Mouse (Mus musculus) embryonic facial prominence, embryonic 14.5 days (tissue): ENCODE results near the gene Ptk7. TPM values are rescaled to one million over a fixed set of nuclear protein-coding genes. Genes with fewer than 3 reads are reported as not detected.

Experiments
- ATAC-seq: fragments of 200-750 bp; cut with Nextera tagmentation; 2 replicates; pipeline ENCODE4 v1.8.0; 2017; ENCODE audit warnings: low read depth, moderate number of reproducible peaks, moderate TSS enrichment
- DNase-seq: peaks from one replicate; pipeline ENCODE4 v3.0.0-alpha.2; 2015; ENCODE audit warnings: low spot score
- H3K27ac ChIP-seq: fragments of 300-500 bp; sonication (generic); replicated peaks from 2 replicates; pipeline ENCODE4 v1.5.1; 2014; ENCODE audit warnings: low read depth, mild to moderate bottlenecking, low read length, moderate library complexity
- H3K27me3 ChIP-seq: fragments of 300-500 bp; sonication (generic); replicated peaks from 2 replicates; pipeline ENCODE4 v1.6.1; 2014; ENCODE audit warnings: low read length; ENCODE audit not compliant: control insufficient read depth, insufficient read depth
- H3K36me3 ChIP-seq: fragments of 300-500 bp; sonication (generic); 2 replicates; pipeline ENCODE4 v1.6.1; 2014; ENCODE audit warnings: low read length, mixed read lengths; ENCODE audit not compliant: control insufficient read depth, insufficient read depth
- H3K4me1 ChIP-seq: fragments of 300-500 bp; sonication (generic); 2 replicates; pipeline ENCODE4 v1.6.1; 2014; ENCODE audit warnings: antibody characterized with exemption, low read length; ENCODE audit not compliant: control insufficient read depth, insufficient read depth
- H3K4me2 ChIP-seq: fragments of 300-500 bp; sonication (generic); 2 replicates; pipeline ENCODE4 v1.6.1; 2014; ENCODE audit warnings: low read depth, mild to moderate bottlenecking, low read length, moderate library complexity, mixed read lengths
- H3K4me3 ChIP-seq: fragments of 300-500 bp; sonication (generic); 2 replicates; pipeline ENCODE4 v1.5.1; 2014; ENCODE audit warnings: low read depth, mild to moderate bottlenecking, low read length
- H3K9ac ChIP-seq: fragments of 300-500 bp; sonication (generic); 2 replicates; pipeline ENCODE4 v1.6.1; 2014; ENCODE audit warnings: low read depth, mild to moderate bottlenecking, low read length, moderate library complexity, mixed read lengths
- H3K9me3 ChIP-seq: fragments of 300-500 bp; sonication (generic); 2 replicates; pipeline ENCODE4 v1.6.1; 2016; ENCODE audit warnings: low read length; ENCODE audit not compliant: control insufficient read depth
- WGBS: fragments of 180-500 bp; shearing (Covaris S2); extraction: QIAGEN DNeasy Blood & Tissue Kit; methylation state at CpG from one replicate; pipeline ENCODE4 v1.1.7; 2014; 5-methylcytosine and 5-hydroxymethylcytosine counted together
- microRNA-seq: library from miRNA; unstranded; fragments of <30 nt; microRNA quantifications from one replicate; pipeline ENCODE4, GENCODE M21; 2016; ENCODE audit warnings: borderline number of aligned reads
- polyA plus RNA-seq: library from polyadenylated mRNA; unstranded; fragments of >200 nt; fragmentation: Nextera tagmentation; extraction: Ambion mirVana; gene quantifications from 2 replicates; pipeline ENCODE4 v1.2.1, GENCODE M21; 2014

Ptk7 gene
- polyA plus RNA-seq, 1 experiment from 2014 or later = 68.0 TPM

DNA sequence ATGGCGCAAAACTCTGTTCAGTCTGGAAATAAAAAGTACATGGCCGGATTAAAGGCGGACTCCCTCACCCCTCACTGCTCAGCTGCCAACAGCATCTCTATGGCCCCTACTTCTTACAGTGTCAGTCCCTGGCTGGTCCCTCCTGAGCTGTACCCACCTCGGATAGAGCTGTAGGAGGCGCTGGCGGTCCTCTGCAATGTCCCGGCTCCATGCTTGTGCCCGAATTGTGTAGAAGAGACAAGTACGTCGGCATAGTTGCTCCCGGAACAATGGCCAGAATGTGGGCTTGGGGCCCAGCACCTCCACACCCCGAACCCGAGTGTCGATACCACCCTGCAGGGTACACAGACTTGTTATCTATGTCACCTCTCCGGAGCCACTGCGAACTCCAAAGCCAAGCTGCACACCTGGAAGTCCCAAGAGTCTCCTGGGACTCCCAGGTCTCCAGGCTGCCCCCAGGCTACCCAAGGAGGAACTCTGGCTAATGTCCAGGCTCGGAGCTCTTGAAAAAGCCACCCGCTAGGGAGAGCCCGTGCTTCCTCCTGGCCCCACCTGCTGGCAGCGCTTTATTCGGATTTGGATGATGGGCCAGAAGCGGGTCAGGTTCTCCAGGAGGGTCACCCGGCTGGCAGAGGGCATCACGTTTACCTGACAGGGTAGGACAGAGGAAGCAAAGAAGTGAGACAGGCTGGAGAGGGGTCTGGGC is 107.2 kb downstream of the Ptk7 start:
- 0 out of 2 replicates have a peak, but pooled peaks cover 7% of the 10 kb centered on the region for H3K36me3 ChIP-seq
- no peak overlapping the region for H3K4me3 ChIP-seq
- no peak overlapping the region for H3K4me2 ChIP-seq
- peaks cover 6% of the 10 kb centered on the region; the same call in 1 of the 2 replicates for H3K27me3 ChIP-seq
- H3K9ac ChIP-seq = no peak overlapping the region; the same call in 1 of the 2 replicates
- WGBS = 37% methylated on average over 24 of the region's 24 CpGs
- peak; percentile 19 for DNase-seq
- H3K27ac ChIP-seq = no peak overlapping the region
- no peaks in the 10 kb centered on the region for H3K4me1 ChIP-seq
- H3K9me3 ChIP-seq = no peaks in the 10 kb centered on the region
- ATAC-seq = no peak

DNA sequence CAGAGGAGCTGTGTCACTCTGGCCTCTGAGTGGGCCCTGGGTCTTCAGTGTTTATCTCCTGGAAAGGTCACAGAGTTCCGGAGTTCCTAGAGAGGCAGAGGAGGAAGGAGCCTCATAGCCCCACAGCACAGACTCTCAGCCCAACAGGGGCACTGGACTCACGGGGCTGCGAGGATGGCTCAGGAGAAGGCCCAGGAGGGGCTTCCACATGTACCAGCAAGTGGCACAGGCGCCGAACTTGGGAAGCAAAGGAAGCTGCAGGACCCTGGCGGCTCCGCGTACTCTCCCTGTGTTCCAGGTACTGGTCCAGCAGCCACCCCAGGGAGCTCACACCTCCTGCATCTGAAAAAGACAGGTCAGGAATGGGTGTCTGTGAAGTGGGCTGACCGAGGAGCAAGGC is 108.1 kb downstream of the Ptk7 start:
- Histone ChIP-seq H3K27me3 (peaks cover 6% of the 10 kb centered on the region; the same call in 1 of the 2 replicates), H3K4me3 (0 out of 2 replicates have a peak overlapping the region, but pooled peaks have one; percentile 31), H3K9ac (peak overlapping the region; percentile 41), H3K4me2 (peak overlapping the region; percentile 42; the same call in 1 of the 2 replicates), H3K9me3 (no peaks in the 10 kb centered on the region), H3K36me3 (0 out of 2 replicates have a peak, but pooled peaks cover 3% of the 10 kb centered on the region), H3K27ac (no peak overlapping the region), H3K4me1 (no peaks in the 10 kb centered on the region)
- DNase-seq = no peak
- ATAC-seq = no peak
- 72% methylated on average over 9 of the region's 9 CpGs for WGBS

DNA sequence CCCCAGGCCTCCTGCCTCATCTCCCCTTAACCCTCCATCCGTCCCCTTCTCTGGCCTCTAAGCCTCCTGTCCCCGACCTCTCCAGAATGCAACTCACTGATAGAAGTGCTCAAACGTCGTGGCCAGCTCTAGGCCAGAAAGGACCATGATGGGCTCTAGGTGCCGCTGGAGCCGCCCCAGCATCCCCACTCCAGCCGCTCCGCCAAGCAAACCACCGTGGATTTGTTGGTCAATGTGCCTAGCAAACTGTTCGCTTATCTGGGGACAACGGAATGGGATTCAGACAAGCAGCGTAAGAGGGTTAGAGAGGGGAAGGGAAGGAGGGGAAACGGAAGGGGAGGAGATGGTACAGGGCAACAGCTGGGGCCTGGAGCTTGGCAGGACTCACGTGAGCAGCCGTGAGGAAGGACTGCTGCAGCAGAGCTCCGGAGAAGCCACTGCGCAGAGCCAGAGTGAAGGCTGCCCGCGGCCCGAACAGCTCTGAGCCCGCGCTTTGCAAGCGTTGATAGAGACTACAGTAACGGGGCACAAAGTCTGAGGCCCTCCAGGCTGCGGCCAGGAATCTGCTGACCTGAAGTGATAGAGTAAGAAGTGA is 108.8 kb downstream of the Ptk7 start:
- 34% methylated on average over 25 of the region's 25 CpGs for WGBS
- peak; percentile 59; the same call in 1 of the 2 replicates for ATAC-seq

DNA sequence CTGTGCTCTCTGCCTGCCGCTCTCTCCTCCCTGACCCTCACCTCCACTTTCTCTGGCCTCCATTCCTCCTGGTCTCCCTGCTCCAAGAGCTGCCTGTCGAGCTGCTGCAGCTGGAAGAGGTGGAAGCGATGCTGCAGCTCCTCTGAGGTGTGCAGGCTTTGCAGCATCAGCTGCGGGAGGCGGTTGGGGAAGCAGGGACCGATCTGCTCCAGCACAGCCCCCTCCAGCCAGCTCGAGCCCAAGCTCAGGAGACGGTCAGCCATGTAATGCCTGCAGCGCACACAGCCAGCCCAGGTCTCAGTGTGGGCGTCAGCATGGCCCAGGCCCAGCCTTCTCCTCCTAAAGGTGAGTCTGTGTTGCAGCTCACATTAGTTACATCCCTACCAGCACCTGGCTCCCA is 109.3 kb downstream of the Ptk7 start:
- Histone ChIP-seq H3K27ac (no peak overlapping the region), H3K36me3 (no peaks in the 10 kb centered on the region), H3K4me2 (peak overlapping the region; percentile 42), H3K9me3 (no peaks in the 10 kb centered on the region), H3K4me3 (peak overlapping the region; percentile 31), H3K4me1 (no peaks in the 10 kb centered on the region), H3K9ac (peak overlapping the region; percentile 41), H3K27me3 (peaks cover 6% of the 10 kb centered on the region; the same call in 1 of the 2 replicates)
- 48% methylated on average over 9 of the region's 10 CpGs for WGBS
- ATAC-seq (no peak), DNase-seq (no peak)

More for the DNA sequence above, 108.8 kb downstream of the Ptk7 start:
- Histone ChIP-seq H3K4me1 (no peaks in the 10 kb centered on the region), H3K9me3 (no peaks in the 10 kb centered on the region), H3K27me3 (peaks cover 6% of the 10 kb centered on the region; the same call in 1 of the 2 replicates), H3K27ac (no peak overlapping the region), H3K4me3 (peak overlapping the region; percentile 31), H3K36me3 (no peaks in the 10 kb centered on the region), H3K4me2 (peak overlapping the region; percentile 42), H3K9ac (peak overlapping the region; percentile 41)
- peak; percentile 34 for DNase-seq

Small RNA genes within 50 kb of the gene (microRNA-seq; reads per million reads assigned to microRNA genes)
- 1.00 reads per million for gene Mir6976

Other genes with a start within 250 kb of the Ptk7 start
- 16.1 and 16.5 TPM in 2 replicates for gene Zfp318, start 245.8 kb downstream of the Ptk7 start, polyA plus RNA-seq
- gene Crip3, start 200.6 kb downstream of the Ptk7 start, polyA plus RNA-seq = 0.99 and 2.0 TPM in 2 replicates
- not detected in 2 replicates for gene Slc22a7, start 191.0 kb downstream of the Ptk7 start, polyA plus RNA-seq
- gene Ttbk1, start 141.8 kb downstream of the Ptk7 start, polyA plus RNA-seq = 0.46 and 0.61 TPM in 2 replicates
- gene Dnph1, start 132.8 kb downstream of the Ptk7 start, polyA plus RNA-seq = 34.5 and 36.9 TPM in 2 replicates
- 5.5 and 6.0 TPM in 2 replicates for gene Cul9, start 83.1 kb downstream of the Ptk7 start, polyA plus RNA-seq
- gene Srf, start 73.3 kb downstream of the Ptk7 start, polyA plus RNA-seq = 10.5 and 14.0 TPM in 2 replicates
- 15.8 and 20.3 TPM in 2 replicates for gene Klc4, start 16.5 kb upstream of the Ptk7 start, polyA plus RNA-seq
- gene Mrpl2, start 16.7 kb upstream of the Ptk7 start, polyA plus RNA-seq = 91.8 and 100 TPM in 2 replicates
- 48.5 and 50.1 TPM in 2 replicates for gene Cul7, start 20.8 kb upstream of the Ptk7 start, polyA plus RNA-seq
- gene Rrp36, start 44.8 kb upstream of the Ptk7 start, polyA plus RNA-seq = 34.5 and 41.9 TPM in 2 replicates
- gene Mea1, start 49.3 kb upstream of the Ptk7 start, polyA plus RNA-seq = 132 and 143 TPM in 2 replicates
- gene Klhdc3, start 51.4 kb upstream of the Ptk7 start, polyA plus RNA-seq = 113 and 133 TPM in 2 replicates
- 79.5 and 87.5 TPM in 2 replicates for gene Ppp2r5d, start 75.6 kb upstream of the Ptk7 start, polyA plus RNA-seq
- 22.2 and 26.7 TPM in 2 replicates for gene Pex6, start 82.0 kb upstream of the Ptk7 start, polyA plus RNA-seq
- 1.2 and 1.6 TPM in 2 replicates for gene Gnmt, start 99.7 kb upstream of the Ptk7 start, polyA plus RNA-seq
- 62.6 and 68.5 TPM in 2 replicates for gene Cnpy3, start 122.7 kb upstream of the Ptk7 start, polyA plus RNA-seq
- gene Ptcra, start 134.2 kb upstream of the Ptk7 start, polyA plus RNA-seq = 0.21 and 0.31 TPM in 2 replicates
- 86.2 and 92.3 TPM in 2 replicates for gene 2310039H08Rik, start 143.1 kb upstream of the Ptk7 start, polyA plus RNA-seq
- gene Rpl7l1, start 153.2 kb upstream of the Ptk7 start, polyA plus RNA-seq = 124 and 126 TPM in 2 replicates
- 5.3 and 5.7 TPM in 2 replicates for gene Bicral, start 229.0 kb upstream of the Ptk7 start, polyA plus RNA-seq